Mouse (Mus musculus) liver, embryonic 12.5 days (tissue): ENCODE data around the gene Fam107b. TPM values are rescaled to one million over a fixed set of nuclear protein-coding genes. Genes with fewer than 3 reads are reported as not detected.
A peak's percentile ranks its signal among the peaks of the same experiment; 100 is the strongest.

Experiments
- ATAC-seq: fragments of 200-750 bp; cut with Nextera tagmentation; 2 replicates; pipeline ENCODE4 v1.8.0; 2017; ENCODE audit warnings: moderate number of reproducible peaks, mild to moderate bottlenecking, moderate library complexity
- H3K27ac ChIP-seq: fragments of 300-500 bp; sonication (generic); 2 replicates; pipeline ENCODE4 v1.5.1; 2016; ENCODE audit warnings: mild to moderate bottlenecking
- H3K27me3 ChIP-seq: fragments of 300-500 bp; sonication (generic); replicated peaks from 2 replicates; pipeline ENCODE4 v1.6.1; 2016; ENCODE audit warnings: mild to moderate bottlenecking, moderate library complexity
- H3K36me3 ChIP-seq: fragments of 300-500 bp; sonication (generic); 2 replicates; pipeline ENCODE4 v1.6.1; 2016; ENCODE audit warnings: mild to moderate bottlenecking, moderate library complexity
- H3K4me1 ChIP-seq: fragments of 300-500 bp; sonication (generic); 2 replicates; pipeline ENCODE4 v1.6.1; 2016
- H3K4me2 ChIP-seq: fragments of 300-500 bp; sonication (generic); 2 replicates; pipeline ENCODE4 v1.6.1; 2016; ENCODE audit warnings: mild to moderate bottlenecking, moderate library complexity
- H3K4me3 ChIP-seq: fragments of 300-500 bp; sonication (generic); 2 replicates; pipeline ENCODE4 v1.5.1; 2016; ENCODE audit warnings: mild to moderate bottlenecking, moderate library complexity
- H3K9ac ChIP-seq: fragments of 300-500 bp; sonication (generic); 2 replicates; pipeline ENCODE4 v1.6.1; 2016; ENCODE audit warnings: mild to moderate bottlenecking, moderate library complexity
- H3K9me3 ChIP-seq: fragments of 300-500 bp; sonication (generic); replicated peaks from 2 replicates; pipeline ENCODE4 v1.6.1; 2016; ENCODE audit warnings: mild to moderate bottlenecking, moderate library complexity
- WGBS: fragments of 180-500 bp; shearing (Covaris S2); methylation state at CpG from one replicate; pipeline ENCODE4 v1.1.7; 2016; ENCODE audit not compliant: insufficient replicate concordance; 5-methylcytosine and 5-hydroxymethylcytosine counted together
- polyA plus RNA-seq: library from polyadenylated mRNA; unstranded; fragments of >200 nt; fragmentation: Nextera tagmentation; extraction: Ambion mirVana; gene quantifications from 2 replicates; pipeline ENCODE4 v1.2.1, GENCODE M21; 2016

The Fam107b gene
- polyA plus RNA-seq, 1 experiment from 2014 or later: 22.0 TPM

GRCm38 (mm10) chr2:3579316-3579902 lies 9.1 kb downstream of the Fam107b start:
- Histone ChIP-seq H3K9ac (no peak overlapping the region), H3K4me2 (no peak overlapping the region), H3K27me3 (no peaks in the 10 kb centered on the region), H3K4me3 (no peak overlapping the region), H3K9me3 (no peaks in the 10 kb centered on the region), H3K27ac (no peak overlapping the region), H3K36me3 (no peaks in the 10 kb centered on the region), H3K4me1 (no peaks in the 10 kb centered on the region)
- ATAC-seq: no peak
- 65% methylated on average over 2 of the region's 2 CpGs for WGBS

GRCm38 (mm10) chr2:3582830-3583229 lies 12.5 kb downstream of the Fam107b start:
- no peak overlapping the region for H3K4me2 ChIP-seq
- no peak overlapping the region for H3K27ac ChIP-seq
- H3K4me1 ChIP-seq: no peaks in the 10 kb centered on the region
- no peaks in the 10 kb centered on the region for H3K36me3 ChIP-seq
- no peak for ATAC-seq
- WGBS: 63% methylated on average over 2 of the region's 2 CpGs
- H3K27me3 ChIP-seq: no peaks in the 10 kb centered on the region
- no peak overlapping the region for H3K4me3 ChIP-seq
- no peaks in the 10 kb centered on the region for H3K9me3 ChIP-seq
- H3K9ac ChIP-seq: no peak overlapping the region

- no peaks in the 10 kb centered on the region for H3K4me1 ChIP-seq
- H3K27ac ChIP-seq: no peak overlapping the region
- 46% methylated on average over 3 of the region's 3 CpGs for WGBS
- no peaks in the 10 kb centered on the region for H3K36me3 ChIP-seq
- no peaks in the 10 kb centered on the region for H3K9me3 ChIP-seq
- H3K4me2 ChIP-seq: no peak overlapping the region
- H3K27me3 ChIP-seq: no peaks in the 10 kb centered on the region
- H3K9ac ChIP-seq: no peak overlapping the region
- ATAC-seq: no peak
- H3K4me3 ChIP-seq: no peak overlapping the region
Observed at GRCm38 (mm10) chr2:3585231-3585783, 15.0 kb downstream of the Fam107b start.

GRCm38 (mm10) chr2:3590086-3590915 lies 20.0 kb downstream of the Fam107b start:
- Histone ChIP-seq H3K4me1 (no peaks in the 10 kb centered on the region), H3K9ac (no peak overlapping the region), H3K27ac (no peak overlapping the region), H3K4me2 (no peak overlapping the region), H3K27me3 (no peaks in the 10 kb centered on the region), H3K4me3 (no peak overlapping the region), H3K9me3 (no peaks in the 10 kb centered on the region), H3K36me3 (no peaks in the 10 kb centered on the region)
- WGBS: 73% methylated on average over 6 of the region's 6 CpGs
- ATAC-seq: no peak

GRCm38 (mm10) chr2:3590916-3591197 lies 20.6 kb downstream of the Fam107b start:
- Histone ChIP-seq H3K4me2 (no peak overlapping the region), H3K36me3 (no peaks in the 10 kb centered on the region), H3K27ac (no peak overlapping the region), H3K4me1 (no peaks in the 10 kb centered on the region), H3K9ac (no peak overlapping the region), H3K4me3 (no peak overlapping the region), H3K27me3 (no peaks in the 10 kb centered on the region), H3K9me3 (no peaks in the 10 kb centered on the region)
- 72% methylated on average over 1 of the region's 1 CpGs for WGBS
- no peak for ATAC-seq

GRCm38 (mm10) chr2:3594663-3595318 lies 24.5 kb downstream of the Fam107b start:
- Histone ChIP-seq H3K27me3 (no peaks in the 10 kb centered on the region), H3K4me3 (no peak overlapping the region), H3K9ac (no peak overlapping the region), H3K4me2 (no peak overlapping the region), H3K27ac (0 out of 2 replicates have a peak overlapping the region, but pooled peaks have one; percentile 7), H3K36me3 (no peaks in the 10 kb centered on the region), H3K9me3 (no peaks in the 10 kb centered on the region), H3K4me1 (no peaks in the 10 kb centered on the region)
- peak; percentile 76 for ATAC-seq
- 20% methylated on average over 2 of the region's 2 CpGs for WGBS

GRCm38 (mm10) chr2:3600421-3600820 lies 30.1 kb downstream of the Fam107b start:
- no peaks in the 10 kb centered on the region for H3K36me3 ChIP-seq
- ATAC-seq: no peak
- no peak overlapping the region for H3K4me3 ChIP-seq
- H3K9me3 ChIP-seq: no peaks in the 10 kb centered on the region
- no peak overlapping the region for H3K9ac ChIP-seq
- no peaks in the 10 kb centered on the region for H3K4me1 ChIP-seq
- WGBS: 49% methylated on average over 3 of the region's 3 CpGs
- H3K27ac ChIP-seq: no peak overlapping the region
- no peak overlapping the region for H3K4me2 ChIP-seq
- no peaks in the 10 kb centered on the region for H3K27me3 ChIP-seq

GRCm38 (mm10) chr2:3602599-3602998 lies 32.3 kb downstream of the Fam107b start:
- no peak overlapping the region for H3K27ac ChIP-seq
- no peak overlapping the region for H3K4me2 ChIP-seq
- 66% methylated on average over 3 of the region's 3 CpGs for WGBS
- no peak overlapping the region for H3K9ac ChIP-seq
- no peaks in the 10 kb centered on the region for H3K4me1 ChIP-seq
- H3K27me3 ChIP-seq: no peaks in the 10 kb centered on the region
- no peaks in the 10 kb centered on the region for H3K36me3 ChIP-seq
- no peak for ATAC-seq
- H3K9me3 ChIP-seq: no peaks in the 10 kb centered on the region
- H3K4me3 ChIP-seq: no peak overlapping the region

- no peak for ATAC-seq
- H3K27ac ChIP-seq: no peak overlapping the region
- no peaks in the 10 kb centered on the region for H3K4me1 ChIP-seq
- H3K4me3 ChIP-seq: no peak overlapping the region
- H3K27me3 ChIP-seq: no peaks in the 10 kb centered on the region
- H3K4me2 ChIP-seq: no peak overlapping the region
- H3K36me3 ChIP-seq: no peaks in the 10 kb centered on the region
- no peak overlapping the region for H3K9ac ChIP-seq
- no peaks in the 10 kb centered on the region for H3K9me3 ChIP-seq
- WGBS: 72% methylated on average over 5 of the region's 5 CpGs
Observed at GRCm38 (mm10) chr2:3603181-3603580, 32.9 kb downstream of the Fam107b start.

- Histone ChIP-seq H3K27me3 (no peaks in the 10 kb centered on the region), H3K4me2 (no peak overlapping the region), H3K4me3 (no peak overlapping the region), H3K27ac (no peak overlapping the region), H3K9me3 (no peaks in the 10 kb centered on the region), H3K9ac (no peak overlapping the region), H3K36me3 (no peaks in the 10 kb centered on the region), H3K4me1 (no peaks in the 10 kb centered on the region)
- 44% methylated on average over 8 of the region's 8 CpGs for WGBS
- no peak for ATAC-seq
Observed at GRCm38 (mm10) chr2:3608868-3609854, 38.9 kb downstream of the Fam107b start.

- no peaks in the 10 kb centered on the region for H3K4me1 ChIP-seq
- no peaks in the 10 kb centered on the region for H3K9me3 ChIP-seq
- no peak overlapping the region for H3K9ac ChIP-seq
- 91% methylated on average over 1 of the region's 1 CpGs for WGBS
- H3K4me2 ChIP-seq: no peak overlapping the region
- H3K27me3 ChIP-seq: no peaks in the 10 kb centered on the region
- no peak overlapping the region for H3K27ac ChIP-seq
- ATAC-seq: no peak
- no peaks in the 10 kb centered on the region for H3K36me3 ChIP-seq
- H3K4me3 ChIP-seq: no peak overlapping the region
Observed at GRCm38 (mm10) chr2:3618446-3618845, 48.2 kb downstream of the Fam107b start.
